Mouse (Mus musculus) liver, adult 2 months (tissue): ENCODE measurements at regions not wholly inside any gene's neighbourhood (a gene's known extent, or its start where the extent isn't known, plus 50 kb on each side); places are given as distances from the start of the nearest gene placed in this dataset.

Experiments
- DNase-seq: peaks from one replicate; pipeline ENCODE4 v3.0.0-alpha.2; 2011; ENCODE audit warnings: low read depth, low spot score; ENCODE audit errors: extremely low read depth
- H3K27ac ChIP-seq: fragments of 200-500 bp; replicated peaks from 2 replicates; pipeline ENCODE4 v1.5.1; 2012; ENCODE audit warnings: low read depth, mild to moderate bottlenecking, control low read depth, inconsistent platforms, low read length; ENCODE audit not compliant: insufficient read depth
- H3K27me3 ChIP-seq: fragments of 200-500 bp; 2 replicates; pipeline ENCODE4 v1.6.1; 2012; ENCODE audit warnings: mild to moderate bottlenecking, moderate library complexity, low read length, inconsistent platforms; ENCODE audit not compliant: control insufficient read depth, insufficient read depth
- H3K36me3 ChIP-seq: fragments of 200-500 bp; 2 replicates; pipeline ENCODE4 v1.6.1; 2012; ENCODE audit warnings: low read length, inconsistent platforms; ENCODE audit not compliant: control insufficient read depth, insufficient read depth
- H3K4me1 ChIP-seq: fragments of 200-500 bp; 2 replicates; pipeline ENCODE4 v1.6.1; 2011; ENCODE audit warnings: low read length; ENCODE audit not compliant: control insufficient read depth, insufficient read depth
- H3K4me3 ChIP-seq: fragments of 200-500 bp; 2 replicates; pipeline ENCODE4 v1.5.1; 2011; ENCODE audit warnings: low read depth, mild to moderate bottlenecking, control low read depth, low read length, moderate library complexity; ENCODE audit not compliant: insufficient read depth
- H3K79me2 ChIP-seq: fragments of 200-500 bp; 2 replicates; pipeline ENCODE4 v1.6.1; 2012; ENCODE audit warnings: inconsistent platforms, mild to moderate bottlenecking, low read length, moderate library complexity; ENCODE audit not compliant: control insufficient read depth, insufficient read depth
- H3K9ac ChIP-seq: fragments of 200-500 bp; 2 replicates; pipeline ENCODE4 v1.6.1; 2012; ENCODE audit warnings: low read depth, mild to moderate bottlenecking, control low read depth, inconsistent platforms, low read length
- CTCF ChIP-seq: fragments of 200-500 bp; IDR thresholded peaks from 2 replicates; pipeline ENCODE4 v1.5.1; 2011; ENCODE audit warnings: low read depth, low read length, control low read depth
- POLR2A ChIP-seq: fragments of 200-500 bp; IDR thresholded peaks from 2 replicates; pipeline ENCODE4 v1.6.1; 2011; ENCODE audit warnings: low read length, control low read depth; ENCODE audit not compliant: insufficient read depth; ENCODE audit errors: extremely low read depth
- WGBS: fragments of 180-500 bp; shearing (Covaris S2); methylation state at CpG from one replicate; pipeline ENCODE4 v1.1.7; 2018; 5-methylcytosine and 5-hydroxymethylcytosine counted together

DNA sequence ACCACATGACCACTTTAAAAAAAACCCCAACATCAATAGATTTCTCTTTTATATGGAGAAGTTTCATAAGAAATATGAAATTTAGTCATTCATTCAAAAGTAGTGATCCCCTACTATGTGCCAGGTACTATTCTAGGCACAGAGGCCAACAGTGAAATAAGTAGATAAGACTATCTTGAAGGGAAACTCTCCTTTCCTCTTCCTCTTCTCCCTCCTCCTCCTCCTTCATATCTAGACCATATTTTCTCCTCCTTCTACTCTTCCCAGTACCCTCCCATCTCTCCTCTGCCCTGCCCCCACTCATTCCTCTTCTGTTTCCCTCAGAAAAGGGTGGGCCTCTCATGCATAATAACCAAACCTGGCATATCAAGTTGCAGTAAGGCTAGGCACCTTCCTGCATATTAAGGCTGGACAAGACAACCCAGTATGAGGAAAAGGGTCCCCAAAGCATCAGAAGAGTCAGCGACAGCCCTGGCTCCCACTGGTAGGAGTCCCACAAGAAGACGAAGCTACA lies 54.4 kb upstream of the Prickle1 start:
- no peaks in the 10 kb centered on the region for H3K36me3 ChIP-seq
- no peaks in the 10 kb centered on the region for H3K4me1 ChIP-seq
- 82% methylated on average over 2 of the region's 2 CpGs for WGBS
- H3K79me2 ChIP-seq, result no peaks in the 10 kb centered on the region
- H3K9ac ChIP-seq, result no peak overlapping the region
- no peak overlapping the region for H3K27ac ChIP-seq
- TF ChIP-seq POLR2A (no peak), CTCF (no peak)
- H3K4me3 ChIP-seq, result no peak overlapping the region
- no peak for DNase-seq
- H3K27me3 ChIP-seq, result no peaks in the 10 kb centered on the region

DNA sequence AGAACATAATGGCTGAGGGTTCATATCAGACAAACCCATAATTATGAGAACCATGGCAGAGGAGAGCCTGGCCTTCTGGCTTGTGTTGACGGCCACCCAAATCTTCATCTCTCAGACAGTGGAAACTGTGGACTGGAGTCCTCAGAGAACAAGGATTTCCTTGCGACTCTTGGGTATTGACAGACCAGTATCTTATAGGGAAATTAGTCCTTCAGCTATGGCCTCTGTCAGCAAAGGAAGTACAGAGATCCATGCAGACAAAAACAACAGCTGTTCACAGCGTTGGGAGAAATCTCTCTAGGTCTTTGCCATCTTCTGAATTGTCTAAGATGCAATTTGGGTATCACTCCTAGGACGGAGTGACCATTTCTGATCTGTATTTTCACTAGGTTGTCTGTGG lies 53.0 kb upstream of the Prickle1 start:
- Histone ChIP-seq H3K36me3 (no peaks in the 10 kb centered on the region), H3K79me2 (no peaks in the 10 kb centered on the region), H3K4me3 (no peak overlapping the region), H3K27me3 (no peaks in the 10 kb centered on the region), H3K9ac (no peak overlapping the region), H3K27ac (no peak overlapping the region), H3K4me1 (no peaks in the 10 kb centered on the region)
- no peak for TF ChIP-seq CTCF
- TF ChIP-seq POLR2A, result no peak
- DNase-seq, result no peak
- WGBS, result 62% methylated on average over 4 of the region's 4 CpGs

DNA sequence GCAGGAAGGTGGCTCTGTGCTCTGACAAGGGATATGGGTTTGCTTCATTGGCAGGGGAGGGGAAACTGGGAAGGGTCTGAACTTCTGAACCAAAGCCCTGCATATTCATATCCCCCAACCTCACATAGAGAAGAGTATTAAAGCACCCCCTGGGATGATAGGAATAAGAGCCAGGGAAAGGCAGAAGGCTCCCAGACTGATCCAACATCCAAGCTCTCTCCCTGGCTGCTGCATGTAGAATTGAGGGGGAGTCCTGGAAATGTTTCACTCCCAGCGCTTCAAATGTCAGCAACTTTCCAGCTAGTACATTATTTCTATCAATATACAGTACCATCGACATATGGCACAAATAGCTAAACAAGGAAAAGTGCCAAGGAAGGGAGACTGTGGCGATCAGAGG lies 51.1 kb upstream of the Prickle1 start:
- TF ChIP-seq CTCF (no peak), POLR2A (no peak)
- DNase-seq, result no peak
- H3K27ac ChIP-seq, result no peak overlapping the region
- no peaks in the 10 kb centered on the region for H3K79me2 ChIP-seq
- no peak overlapping the region for H3K9ac ChIP-seq
- no peaks in the 10 kb centered on the region for H3K27me3 ChIP-seq
- H3K4me3 ChIP-seq, result no peak overlapping the region
- WGBS, result 90% methylated on average over 3 of the region's 3 CpGs
- H3K36me3 ChIP-seq, result no peaks in the 10 kb centered on the region
- H3K4me1 ChIP-seq, result no peaks in the 10 kb centered on the region

- DNase-seq, result no peak
- H3K9ac ChIP-seq, result no peak overlapping the region
- no peaks in the 10 kb centered on the region for H3K27me3 ChIP-seq
- no peaks in the 10 kb centered on the region for H3K36me3 ChIP-seq
- no peak overlapping the region for H3K4me3 ChIP-seq
- H3K27ac ChIP-seq, result no peak overlapping the region
- H3K4me1 ChIP-seq, result no peaks in the 10 kb centered on the region
- TF ChIP-seq POLR2A (no peak), CTCF (no peak)
- WGBS, result 74% methylated on average over 8 of the region's 8 CpGs
- no peaks in the 10 kb centered on the region for H3K79me2 ChIP-seq
Observed at GRCm38 (mm10) chr15:93645950-93646349, 50.3 kb upstream of the Prickle1 start.
